Mouse (Mus musculus) hindbrain, embryonic 14.5 days (tissue): ENCODE results near the gene D630023F18Rik. TPM values are rescaled to one million over a fixed set of nuclear protein-coding genes. Genes with fewer than 3 reads are reported as not detected.

ENCODE experiments used
- ATAC-seq: fragments of 200-750 bp; cut with Nextera tagmentation; 2 replicates; pipeline ENCODE4 v1.8.0; 2017; ENCODE audit warnings: moderate number of reproducible peaks, mild to moderate bottlenecking, moderate TSS enrichment, moderate library complexity; ENCODE audit not compliant: low FRiP score
- DNase-seq: peaks from one replicate; pipeline ENCODE4 v3.0.0-alpha.2; 2015; ENCODE audit warnings: low spot score
- H3K27ac ChIP-seq: fragments of 300-500 bp; sonication (generic); 2 replicates; pipeline ENCODE4 v1.5.1; 2014; ENCODE audit warnings: mild to moderate bottlenecking, moderate library complexity
- H3K27me3 ChIP-seq: fragments of 300-500 bp; sonication (generic); 2 replicates; pipeline ENCODE4 v1.6.1; 2014; ENCODE audit warnings: mild to moderate bottlenecking, low read length, mixed read lengths; ENCODE audit not compliant: control insufficient read depth, insufficient read depth
- H3K36me3 ChIP-seq: fragments of 300-500 bp; sonication (generic); replicated peaks from 2 replicates; pipeline ENCODE4 v1.6.1; 2014; ENCODE audit not compliant: control insufficient read depth, insufficient read depth
- H3K4me1 ChIP-seq: fragments of 300-500 bp; sonication (generic); replicated peaks from 2 replicates; pipeline ENCODE4 v1.6.1; 2014; ENCODE audit warnings: antibody characterized with exemption, low read length, mixed read lengths; ENCODE audit not compliant: control insufficient read depth, insufficient read depth
- H3K4me2 ChIP-seq: fragments of 300-500 bp; sonication (generic); replicated peaks from 2 replicates; pipeline ENCODE4 v1.6.1; 2014; ENCODE audit warnings: mild to moderate bottlenecking, moderate library complexity
- H3K4me3 ChIP-seq: fragments of 300-500 bp; sonication (generic); replicated peaks from 2 replicates; pipeline ENCODE4 v1.5.1; 2014; ENCODE audit warnings: mild to moderate bottlenecking, low read length
- H3K9ac ChIP-seq: fragments of 300-500 bp; sonication (generic); 2 replicates; pipeline ENCODE4 v1.6.1; 2014
- H3K9me3 ChIP-seq: fragments of 300-500 bp; sonication (generic); 2 replicates; pipeline ENCODE4 v1.6.1; 2016; ENCODE audit warnings: low read length; ENCODE audit not compliant: control insufficient read depth
- WGBS: fragments of 180-500 bp; shearing (Covaris S2); extraction: QIAGEN DNeasy Blood & Tissue Kit; methylation state at CpG from one replicate; pipeline ENCODE4 v1.1.7; 2014; 5-methylcytosine and 5-hydroxymethylcytosine counted together
- polyA plus RNA-seq: library from polyadenylated mRNA; unstranded; fragments of >200 nt; fragmentation: Nextera tagmentation; extraction: Ambion mirVana; gene quantifications from 2 replicates; pipeline ENCODE4 v1.2.1, GENCODE M21; 2014

The D630023F18Rik gene
- polyA plus RNA-seq, 1 experiment from 2014 or later = 1.4 TPM

DNA sequence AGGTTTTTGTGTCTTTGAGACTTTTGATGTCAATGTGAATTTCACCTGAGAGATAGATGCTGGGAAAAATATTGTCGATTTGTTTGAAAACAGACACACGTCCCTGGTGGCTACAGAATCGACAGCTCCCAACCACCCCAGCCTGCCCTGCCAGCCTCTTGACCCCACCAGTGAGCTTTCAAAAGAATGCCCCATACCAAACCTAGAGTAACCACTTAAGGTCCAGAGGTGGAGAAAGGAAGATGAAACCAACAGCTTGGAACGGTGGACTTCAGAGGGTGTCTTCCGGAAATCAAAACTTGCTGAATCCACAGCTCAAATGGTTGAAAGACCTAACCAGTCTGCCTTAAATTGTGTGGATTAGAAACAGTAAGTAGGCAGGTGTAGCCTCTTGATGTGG is 24.3 kb upstream of the D630023F18Rik start:
- Histone ChIP-seq H3K9me3 (no peaks in the 10 kb centered on the region), H3K27ac (no peak overlapping the region), H3K4me2 (no peak overlapping the region), H3K4me1 (no peaks in the 10 kb centered on the region), H3K36me3 (no peaks in the 10 kb centered on the region), H3K27me3 (no peaks in the 10 kb centered on the region), H3K4me3 (no peak overlapping the region), H3K9ac (no peak overlapping the region)
- DNase-seq = no peak
- 95% methylated on average over 5 of the region's 5 CpGs for WGBS
- ATAC-seq = no peak

DNA sequence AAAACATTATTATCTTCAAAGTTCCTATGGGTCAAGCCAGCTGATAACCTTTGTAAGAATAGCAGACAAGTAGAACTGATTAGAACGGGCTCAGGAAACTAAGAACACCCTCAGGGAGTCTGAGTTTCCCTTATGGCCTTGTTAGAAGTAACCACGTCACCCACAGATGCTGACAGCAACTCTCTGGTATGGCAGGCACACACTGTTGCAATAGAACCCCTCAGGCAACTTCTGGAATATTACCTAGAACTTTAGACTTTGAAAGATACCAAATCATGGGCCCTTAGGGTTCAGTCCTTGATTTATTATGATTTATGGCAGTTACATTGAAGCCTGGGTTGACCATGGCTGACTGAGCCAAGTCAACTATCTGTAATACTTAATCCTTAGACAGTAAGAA is 23.6 kb upstream of the D630023F18Rik start:
- H3K4me2 ChIP-seq = no peak overlapping the region
- no peak overlapping the region for H3K9ac ChIP-seq
- 79% methylated on average over 2 of the region's 2 CpGs for WGBS
- ATAC-seq = no peak
- DNase-seq = no peak
- no peak overlapping the region for H3K4me3 ChIP-seq
- H3K9me3 ChIP-seq = 0 out of 2 replicates have a peak, but pooled peaks cover 3% of the 10 kb centered on the region
- no peak overlapping the region for H3K27ac ChIP-seq
- H3K4me1 ChIP-seq = no peaks in the 10 kb centered on the region
- H3K36me3 ChIP-seq = no peaks in the 10 kb centered on the region
- H3K27me3 ChIP-seq = no peaks in the 10 kb centered on the region

DNA sequence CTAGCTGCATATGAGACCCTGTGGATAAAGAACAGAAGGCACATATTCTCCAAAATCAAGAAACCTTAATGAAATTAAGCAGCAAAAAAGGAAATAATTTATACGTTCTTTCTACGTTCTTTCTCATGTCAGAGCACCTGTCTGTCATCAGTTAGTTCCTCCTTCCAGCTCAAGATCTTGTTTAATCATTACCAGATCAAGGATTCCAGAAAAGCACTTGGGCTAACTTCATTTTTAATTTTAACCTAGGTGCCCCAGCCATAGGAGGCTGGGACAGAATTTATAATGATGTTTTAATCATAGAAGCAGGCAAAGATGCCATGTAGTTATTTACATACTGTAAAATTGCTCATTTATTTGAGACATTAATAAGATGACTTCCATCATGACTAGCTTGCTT is 21.8 kb upstream of the D630023F18Rik start:
- Histone ChIP-seq H3K27me3 (no peaks in the 10 kb centered on the region), H3K4me2 (no peak overlapping the region), H3K4me1 (no peaks in the 10 kb centered on the region), H3K4me3 (no peak overlapping the region), H3K36me3 (no peaks in the 10 kb centered on the region), H3K9me3 (0 out of 2 replicates have a peak, but pooled peaks cover 3% of the 10 kb centered on the region), H3K9ac (no peak overlapping the region), H3K27ac (no peak overlapping the region)
- DNase-seq (no peak), ATAC-seq (no peak)
- WGBS = 90% methylated on average over 2 of the region's 2 CpGs

DNA sequence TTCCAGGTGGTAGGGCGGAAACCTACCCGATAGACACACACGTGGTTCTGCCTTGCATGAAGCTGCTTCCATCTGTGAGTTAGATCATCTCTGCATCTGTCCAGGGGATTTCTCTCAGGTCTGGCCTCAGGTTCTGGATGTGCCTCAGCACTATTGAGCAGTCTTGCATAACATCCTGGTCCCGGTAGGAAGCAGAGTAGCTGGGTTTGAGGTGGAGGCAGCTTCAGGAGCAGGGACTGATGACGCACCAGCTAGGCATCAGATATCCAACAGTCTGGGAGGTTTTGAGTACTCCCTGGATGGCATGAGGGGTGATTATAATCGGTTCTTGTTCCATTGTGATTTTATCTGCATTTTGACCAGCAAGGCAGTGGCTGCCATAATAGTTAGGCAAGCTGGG is 14.5 kb upstream of the D630023F18Rik start:
- 0 out of 2 replicates have a peak, but pooled peaks cover 3% of the 10 kb centered on the region for H3K9me3 ChIP-seq
- no peak overlapping the region for H3K4me3 ChIP-seq
- H3K27me3 ChIP-seq = no peaks in the 10 kb centered on the region
- no peak overlapping the region for H3K9ac ChIP-seq
- no peaks in the 10 kb centered on the region for H3K36me3 ChIP-seq
- ATAC-seq = no peak
- 88% methylated on average over 6 of the region's 6 CpGs for WGBS
- no peaks in the 10 kb centered on the region for H3K4me1 ChIP-seq
- H3K27ac ChIP-seq = no peak overlapping the region
- H3K4me2 ChIP-seq = no peak overlapping the region
- no peak for DNase-seq

DNA sequence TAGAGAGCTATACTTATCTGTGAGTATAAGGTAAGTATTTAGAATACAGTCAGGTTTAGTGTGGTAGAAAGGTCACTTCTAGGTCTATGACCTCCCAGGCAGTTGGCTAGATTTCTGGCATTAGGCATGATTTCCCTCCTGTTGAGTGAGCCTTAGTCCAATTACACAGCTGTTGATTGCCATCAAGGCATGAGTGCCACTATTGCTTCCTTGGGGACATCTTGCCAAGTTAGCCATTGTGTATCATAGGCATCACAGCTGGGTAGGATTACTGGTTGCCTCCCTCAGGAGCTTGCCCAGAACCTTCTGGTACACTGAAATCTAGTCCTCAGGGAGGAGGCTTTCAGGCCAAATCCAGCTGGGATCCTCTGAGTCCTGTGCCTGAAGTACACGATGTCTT is 9.8 kb upstream of the D630023F18Rik start:
- H3K36me3 ChIP-seq = no peaks in the 10 kb centered on the region
- no peaks in the 10 kb centered on the region for H3K9me3 ChIP-seq
- no peak overlapping the region for H3K27ac ChIP-seq
- H3K4me3 ChIP-seq = no peak overlapping the region
- WGBS = 79% methylated on average over 1 of the region's 1 CpGs
- no peak for ATAC-seq
- H3K4me2 ChIP-seq = no peak overlapping the region
- no peaks in the 10 kb centered on the region for H3K27me3 ChIP-seq
- DNase-seq = no peak
- no peak overlapping the region for H3K9ac ChIP-seq
- no peaks in the 10 kb centered on the region for H3K4me1 ChIP-seq

DNA sequence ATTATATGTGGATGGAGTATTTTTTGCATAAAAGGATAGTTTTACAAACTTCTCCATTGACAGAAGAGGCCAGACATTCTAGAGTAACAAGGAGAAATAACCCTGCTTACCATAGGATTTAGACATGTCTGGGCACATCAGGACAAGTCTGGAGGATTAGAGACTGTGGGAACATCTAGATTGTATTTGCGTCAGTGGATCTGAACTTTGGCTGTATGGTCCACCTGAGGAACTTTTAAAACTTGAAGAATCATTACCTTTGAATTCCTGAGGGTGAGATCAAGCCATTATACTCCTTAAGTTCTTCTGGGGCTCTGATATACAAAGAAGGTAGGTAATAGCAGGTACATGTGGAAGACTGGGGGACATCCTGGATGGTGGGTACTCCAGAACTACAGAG is 8.7 kb upstream of the D630023F18Rik start:
- Histone ChIP-seq H3K36me3 (no peaks in the 10 kb centered on the region), H3K9me3 (no peaks in the 10 kb centered on the region), H3K4me1 (no peaks in the 10 kb centered on the region), H3K4me2 (no peak overlapping the region), H3K9ac (no peak overlapping the region), H3K4me3 (no peak overlapping the region), H3K27ac (no peak overlapping the region), H3K27me3 (no peaks in the 10 kb centered on the region)
- ATAC-seq = no peak
- WGBS = 97% methylated on average over 1 of the region's 1 CpGs
- DNase-seq = no peak

DNA sequence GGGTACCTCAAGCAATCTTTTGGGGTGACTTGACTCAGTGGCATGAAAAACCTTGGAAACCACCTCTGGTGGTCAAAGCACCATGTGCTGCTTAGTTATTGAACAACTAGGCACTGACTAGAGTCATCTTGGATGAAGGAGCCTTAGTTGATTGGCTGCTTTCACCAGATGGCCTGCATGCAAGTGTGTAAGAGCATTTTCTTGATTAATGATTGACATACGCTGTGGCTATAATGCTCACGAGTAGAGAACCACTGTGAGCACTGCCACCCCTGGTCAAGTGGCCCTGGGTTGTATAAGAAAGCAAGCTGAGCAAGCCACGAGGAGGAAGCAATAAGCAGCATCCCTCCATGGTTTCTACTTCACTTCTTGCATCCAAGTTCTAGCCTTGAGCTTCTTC is 7.2 kb upstream of the D630023F18Rik start:
- Histone ChIP-seq H3K36me3 (no peaks in the 10 kb centered on the region), H3K4me3 (no peak overlapping the region), H3K27ac (no peak overlapping the region), H3K4me1 (no peaks in the 10 kb centered on the region), H3K27me3 (no peaks in the 10 kb centered on the region), H3K9ac (no peak overlapping the region), H3K4me2 (no peak overlapping the region), H3K9me3 (no peaks in the 10 kb centered on the region)
- WGBS = 80% methylated on average over 3 of the region's 3 CpGs
- DNase-seq (no peak), ATAC-seq (no peak)

DNA sequence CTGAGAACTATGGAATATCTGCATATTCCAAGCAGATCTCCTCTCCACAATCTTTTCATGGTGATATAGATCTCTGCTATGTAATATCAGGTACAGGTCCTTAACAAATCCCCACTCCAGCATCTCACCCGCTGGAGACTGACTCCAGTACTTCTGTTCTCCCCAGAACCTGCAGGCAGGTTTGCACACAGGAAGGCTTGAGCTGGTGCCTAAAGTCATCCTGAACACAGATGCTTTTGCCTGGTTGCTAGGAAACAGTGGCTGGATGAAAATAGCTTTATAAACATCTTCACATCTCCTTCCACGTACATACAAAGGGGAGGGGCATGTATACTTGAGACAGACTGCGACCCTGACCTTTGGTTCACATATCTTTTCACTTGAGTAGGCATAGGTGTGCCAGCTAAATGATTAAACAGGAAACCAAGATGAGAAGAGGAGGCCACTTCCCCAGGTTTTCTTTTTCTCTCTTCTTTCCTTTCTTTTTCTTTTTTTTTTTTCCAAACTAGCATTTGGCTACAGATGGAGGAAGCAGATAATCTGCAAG is 6.7 kb upstream of the D630023F18Rik start:
- Histone ChIP-seq H3K27ac (no peak overlapping the region), H3K9ac (no peak overlapping the region), H3K4me1 (no peaks in the 10 kb centered on the region), H3K9me3 (no peaks in the 10 kb centered on the region), H3K36me3 (no peaks in the 10 kb centered on the region), H3K4me3 (no peak overlapping the region), H3K27me3 (no peaks in the 10 kb centered on the region), H3K4me2 (no peak overlapping the region)
- WGBS = 76% methylated on average over 3 of the region's 3 CpGs
- ATAC-seq (no peak), DNase-seq (no peak)

DNA sequence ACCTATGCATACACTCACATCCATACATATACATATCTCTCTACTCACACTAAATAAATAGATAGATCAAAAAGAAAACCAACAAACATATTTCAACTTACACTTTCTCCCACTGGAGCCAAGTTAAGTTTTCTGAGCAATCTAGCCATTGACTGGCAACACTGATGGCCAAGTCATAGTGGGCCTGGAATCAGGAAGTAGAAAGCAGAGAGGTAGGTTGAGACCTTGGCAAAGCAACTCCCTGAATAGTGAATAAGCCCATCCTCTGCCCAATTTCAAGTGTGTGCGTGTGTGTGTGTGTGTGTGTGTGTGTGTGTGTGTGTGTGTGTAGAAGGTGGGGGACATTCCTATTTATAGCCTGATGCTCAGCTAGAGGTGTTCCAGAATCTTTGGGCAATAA is 3.6 kb downstream of the D630023F18Rik start, which contains the start of gene Gm28845:
Gene Gm28845, minus strand, starts transcription at position 121 of the 400 bp plus-strand sequence.
- no peak for DNase-seq

More for the DNA sequence above, 3.6 kb downstream of the D630023F18Rik start, which contains the start of gene Gm28845:
- H3K9me3 ChIP-seq = no peaks in the 10 kb centered on the region
- H3K4me2 ChIP-seq = no peak within 1 kb of the TSS
- H3K4me1 ChIP-seq = no peaks in the 10 kb centered on the region
- H3K27me3 ChIP-seq = no peaks in the 10 kb centered on the region
- no peak within 1 kb of the TSS for H3K9ac ChIP-seq
- ATAC-seq = no peak
- 88% methylated on average over 1 of the region's 1 CpGs for WGBS
- no peak within 1 kb of the TSS for H3K27ac ChIP-seq
- H3K4me3 ChIP-seq = no peak within 1 kb of the TSS
- H3K36me3 ChIP-seq = no peaks in the 10 kb centered on the region
